14 mouse cellular contexts compared by ENCODE assay signal in genomic region chr4:151539881-151540280, GRCm38 (mm10).
DNase-seq lines count a peak whose midpoint lies in the region; ATAC-seq and TF ChIP-seq lines count a peak whose summit lies in the region.
"Had no signal": no experiment of that assay in that cellular context is flagged by ENCODE, and none has a peak within 500 bp of the region (broad histone marks: within the 10 kb centered on the region; RNA-seq: fewer than 3 reads in every experiment).

No protein-coding gene starts in this region.

- TF ChIP-seq CTCF in midbrain, postnatal 0 days (IDR thresholded peaks at IDR 0.05), result no peak

- H3K36me3 ChIP-seq in forebrain, embryonic 10.5 days (replicated peaks), result no peaks in the 10 kb centered on the region
- H3K36me3 ChIP-seq in forebrain, embryonic 13.5 days (ENCODE audit: poor library complexity, severe bottlenecking), result no peaks in the 10 kb centered on the region
- H3K36me3 ChIP-seq in limb, embryonic 13.5 days, result no peaks in the 10 kb centered on the region
- H3K36me3 ChIP-seq in limb, embryonic 10.5 days, result no peaks in the 10 kb centered on the region
- no peaks in the 10 kb centered on the region for H3K36me3 ChIP-seq in midbrain, postnatal 0 days (ENCODE audit: insufficient read depth, low read length)
- H3K36me3 ChIP-seq: embryonic facial prominence, embryonic 13.5 days; intestine, embryonic 15.5 days had no signal

- no peaks in the 10 kb centered on the region for H3K27me3 ChIP-seq in forebrain, embryonic 10.5 days (ENCODE audit: poor library complexity, severe bottlenecking)
- no peaks in the 10 kb centered on the region for H3K27me3 ChIP-seq in forebrain, embryonic 13.5 days
- peaks cover 16% of the 10 kb centered on the region; the same call in 1 of the 2 replicates for H3K27me3 ChIP-seq in limb, embryonic 13.5 days
- H3K27me3 ChIP-seq in limb, embryonic 10.5 days (ENCODE audit: low read depth, poor library complexity, severe bottlenecking), result no peaks in the 10 kb centered on the region; the same call in 1 of the 2 replicates
- H3K27me3 ChIP-seq in midbrain, postnatal 0 days (ENCODE audit: insufficient read depth, low read length), result no peaks in the 10 kb centered on the region
- H3K27me3 ChIP-seq: intestine, embryonic 15.5 days had no signal

- H3K9ac ChIP-seq in forebrain, embryonic 13.5 days, result no peak overlapping the region
- H3K9ac ChIP-seq in limb, embryonic 13.5 days, result peak overlapping the region; percentile 39; the same call in 1 of the 2 replicates
- no peak overlapping the region for H3K9ac ChIP-seq in midbrain, postnatal 0 days (replicated peaks; ENCODE audit: low read length, poor library complexity, severe bottlenecking)
- H3K9ac ChIP-seq: embryonic facial prominence, embryonic 13.5 days; intestine, embryonic 15.5 days had no signal

- no peak overlapping the region for H3K4me2 ChIP-seq in forebrain, embryonic 13.5 days
- no peak overlapping the region for H3K4me2 ChIP-seq in limb, embryonic 13.5 days (replicated peaks)
- no peak overlapping the region for H3K4me2 ChIP-seq in midbrain, postnatal 0 days (ENCODE audit: low read depth, low read length, poor library complexity, severe bottlenecking)
- H3K4me2 ChIP-seq: embryonic facial prominence, embryonic 13.5 days; intestine, embryonic 15.5 days had no signal

- no peak for ATAC-seq in forebrain, embryonic 13.5 days
- no peak for ATAC-seq in limb, embryonic 13.5 days (ENCODE audit: low FRiP score, low read depth)
- no peak for ATAC-seq in midbrain, postnatal 0 days (ENCODE audit: low FRiP score)
- ATAC-seq: intestine, embryonic 15.5 days; Patski had no signal

- peaks cover 51% of the 10 kb centered on the region for H3K4me1 ChIP-seq in forebrain, embryonic 10.5 days
- H3K4me1 ChIP-seq in forebrain, embryonic 13.5 days, result peaks cover 31% of the 10 kb centered on the region
- peaks cover 22% of the 10 kb centered on the region for H3K4me1 ChIP-seq in limb, embryonic 13.5 days
- peaks cover 36% of the 10 kb centered on the region for H3K4me1 ChIP-seq in limb, embryonic 10.5 days
- H3K4me1 ChIP-seq in midbrain, postnatal 0 days (ENCODE audit: insufficient read depth, low read length), result peaks cover 25% of the 10 kb centered on the region; the same call in 1 of the 2 replicates
- H3K4me1 ChIP-seq: intestine, embryonic 15.5 days had no signal

- no peaks in the 10 kb centered on the region for H3K9me3 ChIP-seq in forebrain, embryonic 10.5 days
- H3K9me3 ChIP-seq in forebrain, embryonic 13.5 days (replicated peaks), result no peaks in the 10 kb centered on the region
- H3K9me3 ChIP-seq in limb, embryonic 13.5 days, result no peaks in the 10 kb centered on the region
- H3K9me3 ChIP-seq in limb, embryonic 10.5 days (replicated peaks), result no peaks in the 10 kb centered on the region
- no peaks in the 10 kb centered on the region for H3K9me3 ChIP-seq in midbrain, postnatal 0 days (ENCODE audit: low read length)
- H3K9me3 ChIP-seq: embryonic facial prominence, embryonic 13.5 days; intestine, embryonic 15.5 days had no signal

- H3K27ac ChIP-seq in forebrain, embryonic 10.5 days, result 0 out of 2 replicates have a peak overlapping the region, but pooled peaks have one; percentile 60
- H3K27ac ChIP-seq in forebrain, embryonic 13.5 days, result no peak overlapping the region
- no peak overlapping the region for H3K27ac ChIP-seq in limb, embryonic 13.5 days
- no peak overlapping the region for H3K27ac ChIP-seq in limb, embryonic 10.5 days
- H3K27ac ChIP-seq in midbrain, postnatal 0 days (ENCODE audit: low read depth, low read length), result no peak overlapping the region
- H3K27ac ChIP-seq: embryonic facial prominence, embryonic 13.5 days; intestine, embryonic 15.5 days had no signal

- no peak for DNase-seq in forebrain, embryonic 10.5 days (ENCODE audit: extremely low spot score, low spot score)
- no peak for DNase-seq in limb, embryonic 10.5 days (ENCODE audit: low spot score)
- DNase-seq in cerebellum, postnatal 14 days, result peak; percentile 66 to 71
- DNase-seq in midbrain, postnatal 0 days (ENCODE audit: low spot score), result peak; percentile 29
- no peak for DNase-seq in adrenal gland, adult (ENCODE audit: inconsistent age in 2 of 2, low spot score in 1 of 2)
- no peak for DNase-seq in left cerebral cortex, adult 11 months (ENCODE audit: low spot score)
- DNase-seq: gastrocnemius, postnatal 36 days; lung, adult 18-20 months; thymus, postnatal 14 days had no signal

- no peak overlapping the region for H3K4me3 ChIP-seq in forebrain, embryonic 10.5 days
- no peak overlapping the region for H3K4me3 ChIP-seq in forebrain, embryonic 13.5 days
- H3K4me3 ChIP-seq in limb, embryonic 13.5 days, result no peak overlapping the region
- no peak overlapping the region for H3K4me3 ChIP-seq in limb, embryonic 10.5 days
- no peak overlapping the region for H3K4me3 ChIP-seq in midbrain, postnatal 0 days (ENCODE audit: low read depth, low read length)
- H3K4me3 ChIP-seq: embryonic facial prominence, embryonic 13.5 days; intestine, embryonic 15.5 days had no signal

- WGBS in forebrain, embryonic 10.5 days, result 84% methylated on average over 5 of the region's 5 CpGs
- whole genome bisulfite sequencing in forebrain, embryonic 13.5 days, result 77% methylated on average over 5 of the region's 5 CpGs
- 76% methylated on average over 5 of the region's 5 CpGs for WGBS in limb, embryonic 13.5 days
- 77% methylated on average over 5 of the region's 5 CpGs for WGBS in limb, embryonic 10.5 days
- WGBS in midbrain, postnatal 0 days, result 69% methylated on average over 5 of the region's 5 CpGs

Comparison
In these comparisons a context has a peak if more than half of its experiments do, and no peak if none do; other contexts are left out.
1. DNase-seq: peak in cerebellum, postnatal 14 days (2 of 2) and midbrain, postnatal 0 days (single experiment); none in forebrain, embryonic 10.5 days (single experiment), limb, embryonic 10.5 days (single experiment), adrenal gland, adult (0 of 2) and left cerebral cortex, adult 11 months (single experiment).